ENCODE assay signal across 27 mouse cellular contexts in genomic region chr2:18768414-18768813, GRCm38 (mm10).
"Had no signal": no experiment of that assay in that cellular context is flagged by ENCODE, and none has a peak within 500 bp of the region (broad histone marks: within the 10 kb centered on the region; RNA-seq: fewer than 3 reads in every experiment).

No protein-coding gene starts in this region.

- DNase-seq: left cerebral cortex, postnatal 4 days; liver; liver, embryonic 13.5 days; liver, postnatal 0 days; lung, adult 18-20 months; lung, adult 2 months; lung, embryonic 14.5 days; lung, postnatal 10 days; lung, postnatal 14 days; lung, postnatal 36 days; lung, postnatal 4 days; midbrain, embryonic 14.5 days had no signal

- H3K9me3 ChIP-seq: limb, embryonic 10.5 days; limb, embryonic 15.5 days; liver, embryonic 12.5 days; liver, embryonic 13.5 days; liver, embryonic 15.5 days; lung, embryonic 15.5 days; megakaryocyte, embryonic 14.5 days; midbrain, embryonic 13.5 days; midbrain, embryonic 15.5 days had no signal

- H3K9ac ChIP-seq: limb, embryonic 12.5 days; limb, embryonic 13.5 days; limb, embryonic 15.5 days; liver, embryonic 12.5 days; liver, embryonic 13.5 days; liver, embryonic 14.5 days; liver, embryonic 15.5 days; liver, postnatal 0 days; lung, embryonic 14.5 days; lung, embryonic 15.5 days; midbrain, embryonic 12.5 days; midbrain, embryonic 13.5 days; midbrain, embryonic 15.5 days; neural tube, embryonic 12.5 days had no signal

- H3K4me1 ChIP-seq: midbrain, embryonic 13.5 days; midbrain, embryonic 15.5 days; neural tube, embryonic 12.5 days had no signal

- H3K36me3 ChIP-seq: limb, embryonic 10.5 days; limb, embryonic 12.5 days; limb, embryonic 13.5 days; limb, embryonic 15.5 days; liver, embryonic 12.5 days; liver, embryonic 13.5 days; liver, embryonic 15.5 days; lung, embryonic 15.5 days; midbrain, embryonic 10.5 days; midbrain, embryonic 12.5 days; midbrain, embryonic 13.5 days; midbrain, embryonic 15.5 days; neural tube, embryonic 12.5 days had no signal

- H3K27me3 ChIP-seq: limb, embryonic 12.5 days; limb, embryonic 13.5 days; limb, embryonic 15.5 days; lung, embryonic 15.5 days; megakaryocyte, embryonic 14.5 days; midbrain, embryonic 13.5 days; midbrain, embryonic 15.5 days; neural tube, embryonic 12.5 days had no signal

- H3K27ac ChIP-seq: limb, embryonic 10.5 days; limb, embryonic 12.5 days; limb, embryonic 13.5 days; limb, embryonic 15.5 days; liver, embryonic 12.5 days; liver, embryonic 13.5 days; liver, embryonic 14.5 days; liver, embryonic 15.5 days; lung, embryonic 15.5 days; macrophage; midbrain, embryonic 10.5 days; midbrain, embryonic 12.5 days; midbrain, embryonic 13.5 days; midbrain, embryonic 15.5 days; neural tube, embryonic 12.5 days had no signal

- H3K4me3 ChIP-seq: limb, embryonic 10.5 days; limb, embryonic 12.5 days; limb, embryonic 13.5 days; limb, embryonic 15.5 days; liver, embryonic 12.5 days; liver, embryonic 13.5 days; liver, embryonic 15.5 days; lung, embryonic 15.5 days; megakaryocyte, embryonic 14.5 days; midbrain, embryonic 10.5 days; midbrain, embryonic 12.5 days; midbrain, embryonic 13.5 days; midbrain, embryonic 15.5 days; neural tube, embryonic 12.5 days had no signal
